Mouse (Mus musculus) G1E (cell line): ENCODE data around the gene Zcchc7.

Experiments
- CTCF ChIP-seq: IDR thresholded peaks from 2 replicates; pipeline ENCODE4 v1.5.1; 2012; ENCODE audit warnings: low read depth, low read length, inconsistent platforms, mixed read lengths
- GATA1 ChIP-seq: IDR thresholded peaks from 2 replicates; pipeline ENCODE4 v1.6.1; 2012; ENCODE audit warnings: borderline replicate concordance, low read length, inconsistent platforms, mixed read lengths
- GATA2 ChIP-seq: IDR thresholded peaks from 2 replicates; pipeline ENCODE4 v1.6.1; 2012; ENCODE audit warnings: low read depth, low read length, inconsistent platforms, borderline replicate concordance
- POLR2AphosphoS5 ChIP-seq: IDR thresholded peaks from 2 replicates; pipeline ENCODE4 v1.6.1; 2012; ENCODE audit warnings: low read depth, low read length, inconsistent platforms; ENCODE audit not compliant: insufficient replicate concordance
- TAL1 ChIP-seq: conservative IDR thresholded peaks from 2 replicates; pipeline ENCODE4 v1.6.1; 2012; ENCODE audit warnings: low read depth, low read length, inconsistent platforms, mixed read lengths

- TF ChIP-seq CTCF: no peak
- TF ChIP-seq GATA1: no peak
- no peak for TF ChIP-seq TAL1
- TF ChIP-seq POLR2AphosphoS5: no peak
- no peak for TF ChIP-seq GATA2
These were observed 34.4 kb upstream of the Zcchc7 start for GRCm38 (mm10) chr4:44721237-44721636.
